Mouse (Mus musculus): ENCODE measurements around the gene Ntf3. TPM values are rescaled to one million over a fixed set of nuclear protein-coding genes. Genes with fewer than 3 reads are reported as not detected.

Gene Ntf3
- polyA plus RNA-seq (2012; rRNA removed) = 1.5 and 2.9 TPM in 2 replicates

DNA sequence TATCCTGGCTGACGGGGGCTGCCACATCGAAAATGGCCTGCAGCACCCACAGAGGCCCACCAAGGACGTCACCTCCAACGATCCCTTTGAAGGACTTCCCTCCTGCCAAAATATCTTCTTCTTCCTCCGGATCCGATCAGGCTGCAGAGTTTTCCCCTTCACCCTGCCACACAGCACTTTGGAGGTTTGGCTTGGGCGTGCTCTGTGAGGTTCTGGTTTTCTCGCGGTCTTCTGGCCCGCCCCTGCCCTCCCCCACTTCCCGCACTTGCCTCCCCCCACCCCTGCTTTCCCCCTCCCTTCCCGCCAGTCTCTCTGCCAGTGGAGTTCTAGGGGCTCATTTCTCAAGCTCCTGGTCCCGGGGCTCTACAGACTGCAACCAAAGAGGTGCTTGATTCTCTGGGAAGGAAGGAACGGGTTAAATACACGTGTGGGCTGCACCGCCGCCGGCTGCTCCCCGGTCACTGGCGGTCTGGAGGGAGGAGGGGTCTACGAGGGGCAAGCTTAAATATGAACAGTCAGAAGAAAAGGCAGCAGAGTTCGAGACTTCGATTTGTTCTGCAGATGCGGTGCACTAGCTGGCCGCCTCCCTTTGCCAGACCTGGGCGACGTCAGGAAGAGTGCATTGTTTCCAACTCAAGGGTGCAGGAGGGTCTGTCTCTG is at the start of gene Ntf3:
Gene Ntf3, minus strand, starts transcription at position 363 of the 660 bp plus-strand sequence.
- TF ChIP-seq CTCF (IDR thresholded peaks at IDR 0.05; ENCODE audit: extremely low read depth, insufficient read depth, low read length) (no peak), POLR2A (IDR thresholded peaks at IDR 0.05; ENCODE audit: extremely low read depth, insufficient read depth, low read length) (no peak)
- H3K27ac ChIP-seq (ENCODE audit: insufficient read depth, low read length) = no peak within 1 kb of the TSS
- H3K4me1 ChIP-seq (ENCODE audit: control insufficient read depth, insufficient read depth, low read length) = no peaks in the 10 kb centered on the region
- no peak within 1 kb of the TSS for H3K4me3 ChIP-seq (ENCODE audit: insufficient read depth, low read length)

DNA sequence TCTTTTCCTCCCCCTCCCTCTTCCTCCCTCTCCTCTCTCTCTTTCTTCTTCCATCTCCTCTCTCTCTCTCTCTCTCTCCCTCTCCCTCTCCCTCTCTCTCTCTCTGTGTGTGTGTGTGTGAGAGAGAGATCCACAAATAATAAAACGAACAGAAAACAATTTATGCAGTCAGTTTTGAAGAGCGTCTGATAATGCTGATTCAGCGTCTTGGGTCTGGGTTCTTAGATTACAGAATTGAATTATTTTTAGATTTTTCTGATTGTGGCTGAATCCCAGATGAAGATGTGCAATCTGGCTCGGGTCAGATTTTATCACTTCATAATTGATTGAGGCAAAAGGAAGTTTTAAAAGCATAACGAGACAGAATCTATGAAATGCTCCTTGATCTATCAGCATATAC is 46.6 kb upstream of the Ntf3 start:
- H3K4me1 ChIP-seq (ENCODE audit: control insufficient read depth, insufficient read depth, low read length) = no peaks in the 10 kb centered on the region
- no peak for TF ChIP-seq POLR2A (IDR thresholded peaks at IDR 0.05; ENCODE audit: extremely low read depth, insufficient read depth, low read length)
- TF ChIP-seq CTCF (IDR thresholded peaks at IDR 0.05; ENCODE audit: extremely low read depth, insufficient read depth, low read length) = no peak

DNA sequence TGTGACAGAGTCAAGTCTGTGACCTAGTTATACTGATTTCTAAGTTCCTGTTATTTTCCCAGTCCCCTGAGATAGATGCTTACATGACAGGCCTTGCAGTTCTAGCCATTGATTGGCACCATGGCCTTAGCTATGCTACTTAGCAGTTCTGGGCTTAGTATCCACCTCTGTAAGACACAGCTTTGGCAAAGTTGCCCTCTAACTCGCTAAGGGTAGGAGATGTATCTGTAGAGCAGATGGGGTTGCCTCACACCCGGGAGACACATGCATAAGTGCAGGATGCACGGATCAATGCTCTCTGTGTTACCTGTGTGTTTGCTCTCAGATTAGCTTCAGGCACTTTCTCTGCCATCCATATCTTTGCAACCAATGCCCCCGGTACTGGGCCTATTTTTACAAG is 36.7 kb upstream of the Ntf3 start:
- H3K4me1 ChIP-seq (ENCODE audit: control insufficient read depth, insufficient read depth, low read length) = no peaks in the 10 kb centered on the region
- no peak overlapping the region for H3K4me3 ChIP-seq (ENCODE audit: insufficient read depth, low read length)
- TF ChIP-seq POLR2A (IDR thresholded peaks at IDR 0.05; ENCODE audit: extremely low read depth, insufficient read depth, low read length) (no peak), CTCF (IDR thresholded peaks at IDR 0.05; ENCODE audit: extremely low read depth, insufficient read depth, low read length) (no peak)
- no peak overlapping the region for H3K27ac ChIP-seq (ENCODE audit: insufficient read depth, low read length)

More for the DNA sequence above, 46.6 kb upstream of the Ntf3 start:
- H3K4me3 ChIP-seq (ENCODE audit: insufficient read depth, low read length) = no peak overlapping the region
- no peak overlapping the region for H3K27ac ChIP-seq (ENCODE audit: insufficient read depth, low read length)

DNA sequence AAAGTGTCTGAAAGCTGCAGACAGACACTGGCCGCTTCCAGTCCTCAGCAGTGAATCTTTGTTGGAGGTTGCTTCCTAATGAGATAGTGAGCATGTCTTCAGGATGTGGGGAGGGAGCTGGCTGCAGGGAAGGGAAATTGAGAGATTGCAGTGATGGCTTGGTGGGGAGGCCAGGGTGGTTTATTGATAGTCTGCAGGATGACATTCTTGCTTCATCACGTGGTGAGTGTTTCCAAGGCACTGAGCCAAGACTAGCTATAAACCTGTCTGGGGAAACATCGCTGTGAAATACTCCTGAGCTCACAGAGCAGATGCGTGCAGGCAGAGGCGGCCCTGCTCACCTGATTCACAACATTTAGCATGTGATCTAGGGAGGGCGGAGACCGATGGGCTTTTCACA is 36.2 kb upstream of the Ntf3 start:
- H3K4me1 ChIP-seq (ENCODE audit: control insufficient read depth, insufficient read depth, low read length) = no peaks in the 10 kb centered on the region
- no peak for TF ChIP-seq CTCF (IDR thresholded peaks at IDR 0.05; ENCODE audit: extremely low read depth, insufficient read depth, low read length)
- no peak for TF ChIP-seq POLR2A (IDR thresholded peaks at IDR 0.05; ENCODE audit: extremely low read depth, insufficient read depth, low read length)
- no peak overlapping the region for H3K4me3 ChIP-seq (ENCODE audit: insufficient read depth, low read length)
- H3K27ac ChIP-seq (ENCODE audit: insufficient read depth, low read length) = no peak overlapping the region

DNA sequence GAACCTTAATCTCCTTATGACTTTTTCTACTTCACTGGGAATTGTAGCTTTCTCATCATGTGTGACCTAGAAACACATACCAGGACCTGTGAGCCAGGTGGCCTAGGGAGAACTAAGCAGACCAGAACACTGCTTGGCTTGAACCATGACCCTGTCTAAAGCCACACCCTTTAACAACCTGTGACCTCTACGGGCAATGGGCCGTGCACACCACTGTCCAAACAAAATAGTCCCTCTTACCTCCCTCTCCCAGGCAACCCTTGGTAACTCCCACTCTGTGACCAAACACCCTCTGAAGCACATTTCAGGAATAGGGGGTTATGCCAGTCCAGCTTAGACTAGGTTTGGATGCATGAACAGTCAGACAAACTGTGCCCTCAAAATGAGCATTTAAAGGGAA is 35.0 kb upstream of the Ntf3 start:
- no peak for TF ChIP-seq POLR2A (IDR thresholded peaks at IDR 0.05; ENCODE audit: extremely low read depth, insufficient read depth, low read length)
- no peak for TF ChIP-seq CTCF (IDR thresholded peaks at IDR 0.05; ENCODE audit: extremely low read depth, insufficient read depth, low read length)
- H3K27ac ChIP-seq (ENCODE audit: insufficient read depth, low read length) = no peak overlapping the region
- H3K4me3 ChIP-seq (ENCODE audit: insufficient read depth, low read length) = no peak overlapping the region
- H3K4me1 ChIP-seq (ENCODE audit: control insufficient read depth, insufficient read depth, low read length) = no peaks in the 10 kb centered on the region

DNA sequence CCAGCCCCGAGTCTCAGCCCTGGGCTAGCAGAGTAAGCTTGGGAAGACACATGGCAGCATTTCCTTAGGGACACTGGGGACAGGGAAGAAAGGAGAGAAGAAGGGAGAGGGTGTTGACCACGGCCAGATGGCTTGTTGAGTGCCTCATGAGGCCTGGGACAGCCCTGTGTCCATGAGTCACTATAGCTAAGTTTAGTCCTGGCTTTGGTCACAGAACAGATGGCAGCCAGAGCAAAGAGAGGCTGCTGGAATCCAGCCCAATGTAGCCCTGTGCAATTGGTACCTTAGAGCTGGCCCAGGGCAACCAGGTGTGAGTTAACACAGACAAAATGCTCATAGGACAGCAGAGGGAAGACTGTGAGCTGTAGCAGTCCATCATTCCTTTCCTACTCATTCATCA is 33.2 kb upstream of the Ntf3 start:
- TF ChIP-seq POLR2A (IDR thresholded peaks at IDR 0.05; ENCODE audit: extremely low read depth, insufficient read depth, low read length) (no peak), CTCF (IDR thresholded peaks at IDR 0.05; ENCODE audit: extremely low read depth, insufficient read depth, low read length) (no peak)
- H3K27ac ChIP-seq (ENCODE audit: insufficient read depth, low read length) = no peak overlapping the region
- H3K4me1 ChIP-seq (ENCODE audit: control insufficient read depth, insufficient read depth, low read length) = no peaks in the 10 kb centered on the region
- H3K4me3 ChIP-seq (ENCODE audit: insufficient read depth, low read length) = no peak overlapping the region

DNA sequence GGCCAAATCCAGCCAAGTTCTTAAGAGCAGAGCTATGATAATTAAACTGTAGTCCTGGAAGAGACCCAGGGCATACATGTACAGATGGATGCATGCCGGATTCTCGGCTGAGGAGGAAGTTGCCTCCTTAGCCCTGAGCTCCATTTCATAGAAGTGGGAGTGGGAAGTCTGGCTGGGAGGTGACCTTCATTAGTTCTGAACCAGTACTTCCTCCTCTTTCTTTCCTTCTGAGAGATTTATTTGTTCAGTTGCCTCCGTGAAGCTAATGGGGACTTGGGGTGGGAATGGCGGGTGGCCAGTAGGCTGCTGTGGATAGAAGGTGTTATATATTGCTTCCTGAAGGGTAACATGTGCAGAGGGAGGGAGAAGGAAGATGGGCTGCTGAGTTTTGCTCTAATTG is 28.1 kb upstream of the Ntf3 start:
- TF ChIP-seq POLR2A (IDR thresholded peaks at IDR 0.05; ENCODE audit: extremely low read depth, insufficient read depth, low read length) = no peak
- TF ChIP-seq CTCF (IDR thresholded peaks at IDR 0.05; ENCODE audit: extremely low read depth, insufficient read depth, low read length) = no peak

DNA sequence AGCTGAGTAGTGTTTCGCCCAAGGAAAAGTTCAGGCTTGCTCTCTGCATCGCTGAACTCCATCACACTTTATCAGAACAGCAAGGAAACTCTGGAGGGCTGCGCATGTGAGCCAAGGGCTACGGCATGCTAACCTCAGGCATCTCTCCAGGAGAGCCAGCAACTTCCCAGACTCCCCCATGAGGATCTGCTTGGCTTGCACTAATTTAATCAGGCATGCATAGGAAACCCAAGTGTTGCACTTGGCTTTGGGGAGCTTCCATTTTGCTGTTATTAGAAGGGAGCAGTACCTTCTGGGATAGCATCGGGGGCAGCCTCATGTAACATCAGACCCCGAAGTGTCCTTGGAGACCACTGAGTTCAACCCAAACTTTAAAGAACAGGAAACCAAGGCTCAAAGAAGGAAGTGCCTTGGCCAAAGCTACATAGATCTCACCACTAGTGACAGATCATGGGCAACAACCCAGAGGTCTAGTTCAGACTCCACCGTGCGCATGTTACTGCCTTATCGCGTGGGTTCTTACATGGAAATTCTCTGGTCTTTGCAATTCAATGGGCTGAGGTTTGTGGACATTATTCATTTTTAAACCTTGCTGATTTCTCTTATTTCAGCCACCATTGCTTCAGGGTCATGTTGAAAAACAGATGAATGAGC is 23.6 kb upstream of the Ntf3 start:
- H3K4me3 ChIP-seq (ENCODE audit: insufficient read depth, low read length) = no peak overlapping the region
- TF ChIP-seq CTCF (IDR thresholded peaks at IDR 0.05; ENCODE audit: extremely low read depth, insufficient read depth, low read length) (no peak), POLR2A (IDR thresholded peaks at IDR 0.05; ENCODE audit: extremely low read depth, insufficient read depth, low read length) (no peak)
- H3K4me1 ChIP-seq (ENCODE audit: control insufficient read depth, insufficient read depth, low read length) = no peaks in the 10 kb centered on the region
- H3K27ac ChIP-seq (ENCODE audit: insufficient read depth, low read length) = no peak overlapping the region

More for the DNA sequence above, 28.1 kb upstream of the Ntf3 start:
- Histone ChIP-seq H3K27ac (ENCODE audit: insufficient read depth, low read length) (no peak overlapping the region), H3K4me1 (ENCODE audit: control insufficient read depth, insufficient read depth, low read length) (no peaks in the 10 kb centered on the region), H3K4me3 (ENCODE audit: insufficient read depth, low read length) (no peak overlapping the region)

DNA sequence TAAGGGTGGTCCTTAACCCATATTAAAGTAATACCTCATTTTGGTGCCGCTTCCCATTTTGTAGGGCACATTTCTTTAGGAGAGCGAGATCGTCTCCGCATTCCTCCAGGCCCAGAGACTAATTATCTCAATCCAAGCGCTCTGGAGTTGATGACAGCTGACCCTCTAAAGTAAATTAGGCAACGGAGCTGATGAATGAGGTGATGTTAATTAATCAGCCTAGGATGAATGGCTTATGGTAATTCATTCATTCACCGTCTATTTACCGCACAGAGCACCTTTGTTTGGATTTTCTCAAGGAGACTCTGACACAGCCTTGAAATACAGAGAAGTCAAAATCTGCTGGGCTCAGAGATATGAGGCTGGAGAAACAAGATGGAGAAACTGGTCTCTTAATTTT is 20.7 kb upstream of the Ntf3 start:
- H3K4me1 ChIP-seq (ENCODE audit: control insufficient read depth, insufficient read depth, low read length) = no peaks in the 10 kb centered on the region
- H3K27ac ChIP-seq (ENCODE audit: insufficient read depth, low read length) = no peak overlapping the region
- H3K4me3 ChIP-seq (ENCODE audit: insufficient read depth, low read length) = no peak overlapping the region
- TF ChIP-seq POLR2A (IDR thresholded peaks at IDR 0.05; ENCODE audit: extremely low read depth, insufficient read depth, low read length) (no peak), CTCF (IDR thresholded peaks at IDR 0.05; ENCODE audit: extremely low read depth, insufficient read depth, low read length) (no peak)

DNA sequence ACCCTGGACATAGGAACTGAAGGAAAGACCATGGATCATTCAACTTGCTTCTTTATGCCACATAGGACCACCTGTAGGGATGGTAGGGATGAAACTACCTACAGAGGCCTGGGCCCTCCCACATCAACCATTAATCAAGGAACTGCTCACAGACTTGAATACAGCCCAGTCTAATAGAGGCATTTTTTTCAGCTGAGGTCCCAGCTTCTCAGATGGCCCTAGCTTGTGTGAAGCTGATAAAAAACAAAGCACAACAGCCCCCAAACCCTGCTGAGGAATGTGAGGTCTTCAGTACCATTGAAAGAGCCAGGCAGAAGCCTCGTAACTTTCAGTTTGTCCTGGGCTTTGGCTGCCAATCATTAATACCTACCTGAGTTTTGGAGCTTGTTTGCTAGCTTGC is 19.4 kb upstream of the Ntf3 start:
- TF ChIP-seq POLR2A (IDR thresholded peaks at IDR 0.05; ENCODE audit: extremely low read depth, insufficient read depth, low read length) (no peak), CTCF (IDR thresholded peaks at IDR 0.05; ENCODE audit: extremely low read depth, insufficient read depth, low read length) (no peak)
- Histone ChIP-seq H3K4me3 (ENCODE audit: insufficient read depth, low read length) (no peak overlapping the region), H3K4me1 (ENCODE audit: control insufficient read depth, insufficient read depth, low read length) (no peaks in the 10 kb centered on the region), H3K27ac (ENCODE audit: insufficient read depth, low read length) (no peak overlapping the region)
